Mouse (Mus musculus) c-Kit-positive CD71-positive TER-119-negative erythroid progenitor cells, embryonic 14.5 days (primary cell): ENCODE data around the gene Kat5.
A peak's percentile ranks its signal among the peaks of the same experiment; 100 is the strongest.

Experiments
- DNase-seq: peaks from one replicate; pipeline ENCODE4 v3.0.0-alpha.2; 2013; ENCODE audit warnings: low read depth

The Kat5 gene

DNA sequence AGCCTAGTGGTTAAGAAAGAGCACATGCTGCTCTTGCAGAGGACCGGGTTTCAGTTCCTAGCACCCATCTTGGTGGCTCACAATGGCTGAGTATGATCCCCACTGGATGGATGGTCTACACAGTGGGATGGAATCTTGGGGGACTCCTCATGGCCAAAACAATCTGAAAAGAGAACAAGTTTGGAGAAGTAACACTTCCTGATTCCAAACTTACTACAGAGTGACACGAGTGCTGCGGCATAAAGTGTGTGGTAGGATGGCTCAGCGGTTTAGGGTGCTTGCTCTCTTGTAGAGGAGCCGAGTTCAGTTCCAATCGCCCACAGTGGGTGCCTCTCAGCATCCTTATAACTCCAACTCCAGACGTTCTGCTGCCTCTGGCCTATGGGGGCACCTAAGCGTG lies 15.3 kb upstream of the Kat5 start:
- DNase-seq = no peak

DNA sequence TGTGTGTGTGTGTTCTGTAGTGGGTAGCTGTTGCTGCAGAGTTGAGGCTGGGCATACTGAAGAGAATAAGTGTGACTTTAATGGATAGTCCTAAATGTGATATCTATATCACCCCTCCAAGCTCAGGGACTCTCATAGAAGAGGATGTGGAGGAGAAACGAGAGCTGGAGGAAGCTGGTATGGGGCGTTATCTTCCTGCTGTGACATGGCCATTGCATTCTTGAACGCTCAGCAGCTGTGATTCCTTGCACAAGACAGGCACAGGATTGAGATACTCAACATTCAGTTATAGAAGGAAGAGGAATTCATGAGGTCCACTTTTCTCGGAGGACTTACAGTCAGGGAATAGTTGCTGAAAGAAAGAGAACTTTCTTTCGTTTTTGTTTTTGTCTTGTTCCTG lies 11.8 kb upstream of the Kat5 start:
- no peak for DNase-seq

- DNase-seq = no peak
Observed at GRCm38 (mm10) chr19:5620007-5620406, 10.0 kb upstream of the Kat5 start.

DNA sequence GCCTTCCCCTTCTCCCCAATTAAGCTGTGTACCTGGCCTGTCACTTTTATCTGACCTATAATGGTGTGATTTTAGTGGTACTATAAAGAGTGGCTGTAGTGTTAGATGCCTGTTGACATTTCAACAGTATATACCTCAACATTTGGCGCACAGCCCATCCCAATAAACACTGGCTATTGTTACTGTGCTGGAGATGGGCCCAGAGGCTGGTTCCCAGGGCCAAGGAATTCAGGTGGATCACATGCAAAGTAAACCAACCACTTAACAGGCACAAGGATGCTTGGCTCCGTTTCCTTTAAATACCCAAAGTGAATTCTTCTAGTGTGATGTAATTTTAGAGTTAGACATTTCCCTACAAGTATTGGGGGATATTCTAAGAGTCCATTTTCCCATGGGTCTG lies 4.9 kb upstream of the Kat5 start:
- no peak for DNase-seq

GRCm38 (mm10) chr19:5612762-5613411 lies 2.9 kb upstream of the Kat5 start:
- DNase-seq = no peak

GRCm38 (mm10) chr19:5611973-5612372 lies 1.9 kb upstream of the Kat5 start:
- no peak for DNase-seq

DNA sequence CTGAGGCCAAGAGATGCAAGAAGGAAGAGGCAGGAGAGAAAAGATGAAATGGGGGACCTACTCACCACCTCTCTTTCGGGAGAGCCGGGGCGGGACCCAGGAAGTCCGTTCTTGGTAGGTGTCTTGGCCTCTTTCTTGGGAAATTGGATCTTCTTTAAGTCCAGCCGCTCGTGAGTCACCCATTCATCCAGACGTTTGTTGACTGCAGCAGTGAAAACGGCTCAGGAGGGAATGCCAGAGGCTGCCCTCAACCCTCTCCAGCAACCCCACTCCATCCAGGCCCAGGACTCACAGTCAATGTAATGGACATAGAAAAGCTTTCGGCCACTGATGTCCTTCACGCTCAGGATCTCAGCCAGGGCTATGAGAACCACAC lies 878 bp downstream of the Kat5 start:
- DNase-seq = no peak

DNA sequence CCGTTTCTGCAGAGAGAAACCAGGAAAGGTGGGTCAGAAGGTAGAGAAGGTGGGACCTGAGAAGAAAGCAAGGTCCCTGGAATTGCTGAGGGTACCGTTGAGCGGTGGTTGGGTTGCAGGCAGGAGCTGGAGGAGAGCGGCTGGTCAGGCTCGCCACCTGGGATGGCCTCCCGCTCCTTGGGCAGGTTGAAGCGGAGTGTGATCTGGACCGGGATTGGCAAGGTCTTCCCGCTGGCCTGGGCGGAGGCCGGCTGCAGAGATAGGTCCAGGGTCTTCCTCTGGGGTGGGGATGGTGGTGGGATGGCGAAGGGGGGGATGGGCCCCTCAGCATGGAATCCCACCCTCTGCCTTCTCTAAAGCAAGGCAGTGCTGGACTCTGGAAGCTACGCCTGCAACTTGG lies 1.3 kb downstream of the Kat5 start:
- no peak for DNase-seq

DNA sequence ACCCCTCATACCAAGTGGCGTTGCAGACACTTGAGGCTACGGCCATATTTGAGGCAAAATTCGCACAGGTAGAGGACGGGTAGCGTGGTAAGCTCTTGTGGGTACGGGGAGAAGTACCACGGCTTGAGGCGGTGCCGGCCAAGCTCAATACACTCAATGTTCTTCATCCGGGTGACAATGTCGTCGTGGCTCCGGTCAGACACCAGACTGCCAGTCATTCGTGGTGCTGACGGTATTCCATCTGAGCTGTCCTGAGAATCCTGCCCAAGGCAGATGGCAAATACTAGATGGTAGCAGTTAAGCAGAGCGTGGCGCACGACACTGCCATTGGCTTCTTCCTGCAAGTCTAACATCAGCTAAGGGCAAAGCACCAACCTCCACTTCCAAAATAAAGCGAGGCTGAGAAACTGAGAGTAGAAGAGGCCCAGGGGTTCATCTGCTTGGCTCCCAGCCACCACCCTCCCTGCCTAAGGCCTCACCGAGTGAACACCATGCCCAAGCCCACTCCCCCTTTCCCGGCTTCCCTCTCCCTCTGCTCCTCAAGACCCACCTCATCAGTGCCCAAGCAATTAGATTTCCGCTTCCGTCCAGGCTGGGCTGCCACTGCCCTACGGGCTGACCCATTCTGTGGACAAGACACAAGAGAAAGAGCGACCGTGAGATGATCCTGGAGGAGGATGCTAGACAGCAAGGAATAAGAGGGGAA lies 2.2 kb downstream of the Kat5 start:
- DNase-seq = no peak

DNA sequence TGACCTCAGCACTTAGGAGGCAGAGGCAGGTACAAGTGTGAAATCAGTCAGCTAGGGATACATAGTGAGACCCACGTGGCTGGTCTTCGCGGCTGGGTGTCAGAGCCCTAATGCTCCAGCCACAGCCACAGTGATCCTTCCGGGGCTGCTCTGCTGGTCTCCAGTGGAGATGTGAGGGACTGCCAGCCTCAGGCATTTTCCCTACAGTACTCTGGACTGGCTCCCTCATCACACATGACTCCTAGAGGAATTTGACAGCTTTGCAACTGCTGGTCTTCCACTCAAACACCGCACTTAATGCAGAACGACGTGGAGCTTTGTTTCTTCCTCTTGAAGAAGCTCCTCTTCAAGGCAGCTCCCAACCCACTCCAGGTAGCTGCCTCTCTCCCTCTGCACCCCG lies 3.8 kb downstream of the Kat5 start:
- no peak for DNase-seq

DNA sequence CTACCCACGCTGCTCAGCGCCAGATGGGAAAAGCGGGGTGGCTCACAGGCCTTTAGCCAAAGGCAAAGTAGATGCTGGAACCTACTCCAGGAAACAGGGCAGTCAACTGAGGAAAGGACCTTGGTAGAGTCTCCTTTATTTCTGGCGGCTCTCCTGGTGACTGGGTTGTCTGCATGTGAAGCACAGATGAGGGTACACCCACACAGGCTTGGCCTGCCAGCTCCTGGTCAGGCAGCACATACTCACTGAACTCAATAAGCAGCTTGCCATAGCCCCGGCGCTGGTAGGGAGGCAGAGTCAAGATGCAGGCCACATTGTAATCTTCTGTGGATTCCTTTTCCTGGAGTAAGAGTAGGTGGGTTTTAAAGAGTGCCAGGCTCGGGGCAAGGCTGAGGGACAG lies 4.9 kb downstream of the Kat5 start:
- no peak for DNase-seq

GRCm38 (mm10) chr19:5603664-5604063 lies 6.4 kb downstream of the Kat5 start:
- no peak for DNase-seq

DNA sequence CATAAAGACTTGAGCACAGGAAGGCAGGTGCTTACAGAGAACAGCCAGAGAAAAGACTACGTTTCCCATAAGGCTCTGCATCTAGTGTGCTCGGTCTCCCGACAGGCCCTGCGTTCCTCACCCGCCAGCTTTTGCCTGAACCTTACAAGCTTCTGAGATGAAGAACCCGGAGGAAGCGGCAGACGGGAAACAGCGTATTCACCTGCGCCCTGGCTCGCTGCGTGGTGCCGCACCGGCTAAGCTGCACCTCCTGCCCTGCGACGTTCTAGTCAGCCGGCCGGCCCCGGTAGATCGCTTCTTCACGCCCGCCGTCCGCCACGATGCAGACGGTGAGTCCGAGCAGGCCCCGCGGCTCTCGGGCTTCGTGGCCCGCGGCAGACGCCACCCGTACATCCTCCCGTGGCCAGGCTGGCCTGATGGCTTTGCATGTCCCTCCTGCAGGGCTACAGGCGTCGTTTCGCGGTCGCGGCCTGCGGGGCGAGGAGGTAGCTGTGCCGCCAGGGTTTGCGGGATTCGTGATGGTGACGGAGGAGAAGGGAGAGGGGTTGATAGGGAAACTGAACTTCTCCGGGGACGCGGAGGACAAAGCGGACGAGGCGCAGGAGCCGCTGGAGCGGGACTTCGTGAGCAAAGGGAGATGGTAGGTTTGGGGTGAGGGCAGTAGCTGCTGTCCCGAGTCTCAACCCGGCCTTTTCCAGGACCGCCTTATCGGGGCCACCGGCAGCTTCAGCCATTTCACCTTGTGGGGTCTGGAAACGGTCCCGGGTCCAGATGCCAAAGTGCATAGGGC lies 8.1 kb downstream of the Kat5 start, which contains the start of gene Rnaseh2c:
Gene Rnaseh2c, plus strand, starts transcription at position 122 of the 790 bp plus-strand sequence.
- peak; percentile 72 for DNase-seq

GRCm38 (mm10) chr19:5599224-5599623 lies 10.8 kb downstream of the Kat5 start:
- no peak for DNase-seq

GRCm38 (mm10) chr19:5591888-5592287 lies 18.1 kb downstream of the Kat5 start:
- no peak for DNase-seq

DNA sequence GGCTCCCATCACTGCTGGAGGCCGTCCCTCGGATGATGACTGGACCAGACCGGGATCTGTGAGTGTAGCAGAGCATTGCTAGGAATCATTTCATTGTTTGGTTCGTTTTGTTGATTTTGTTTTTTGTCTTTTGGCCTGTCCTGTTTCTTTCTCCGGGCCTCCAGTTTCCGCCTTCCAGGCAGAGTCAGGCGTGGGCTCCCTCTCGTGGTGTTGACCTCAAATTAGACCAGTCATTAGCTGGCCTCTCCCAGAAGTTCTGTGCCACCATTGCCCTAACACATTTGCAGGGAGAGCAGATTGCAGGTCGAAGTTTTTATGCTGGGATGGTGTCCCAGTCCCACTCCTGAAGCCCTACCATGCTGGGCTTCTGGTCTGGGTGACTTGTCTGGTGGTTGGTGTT lies 20.9 kb downstream of the Kat5 start:
- no peak for DNase-seq

DNA sequence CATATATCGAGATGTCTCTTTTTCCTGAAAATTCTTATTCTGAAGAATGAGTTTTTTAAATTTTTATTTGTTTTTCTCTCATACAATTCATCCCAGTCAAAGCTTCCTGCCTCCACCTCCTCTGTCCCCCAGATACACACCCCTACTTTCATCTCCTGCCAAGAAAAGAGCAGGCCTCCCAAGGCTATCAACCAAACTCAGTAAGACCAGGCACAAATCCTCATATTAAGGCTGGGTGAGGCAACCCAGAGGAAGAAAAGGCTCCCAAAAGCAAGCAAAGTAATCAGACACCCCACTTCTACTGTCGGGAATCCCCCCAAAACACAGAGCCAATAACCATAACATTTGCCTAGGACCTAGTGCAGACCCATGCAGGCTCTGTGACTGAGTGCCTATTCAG lies 28.0 kb downstream of the Kat5 start:
- DNase-seq = no peak

DNA sequence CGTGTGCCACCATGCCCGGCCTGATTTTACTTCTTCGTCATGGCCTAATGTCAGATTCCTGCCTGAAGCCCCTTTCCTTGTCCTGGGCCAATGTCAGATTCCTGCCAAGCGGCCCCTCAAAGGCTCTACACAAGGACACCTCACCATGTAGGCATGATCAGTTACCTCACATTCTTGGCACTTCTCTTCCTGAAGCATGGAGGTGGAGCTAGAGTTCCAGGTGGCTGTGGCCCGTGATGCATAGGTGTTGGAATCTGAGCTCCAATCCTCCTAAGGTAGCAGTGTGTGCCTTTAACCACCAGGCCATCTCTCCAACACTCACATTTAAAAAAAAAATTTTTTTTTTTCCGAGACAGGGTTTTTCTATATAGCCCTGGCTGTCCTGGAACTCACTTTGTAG lies 29.3 kb downstream of the Kat5 start:
- no peak for DNase-seq

DNA sequence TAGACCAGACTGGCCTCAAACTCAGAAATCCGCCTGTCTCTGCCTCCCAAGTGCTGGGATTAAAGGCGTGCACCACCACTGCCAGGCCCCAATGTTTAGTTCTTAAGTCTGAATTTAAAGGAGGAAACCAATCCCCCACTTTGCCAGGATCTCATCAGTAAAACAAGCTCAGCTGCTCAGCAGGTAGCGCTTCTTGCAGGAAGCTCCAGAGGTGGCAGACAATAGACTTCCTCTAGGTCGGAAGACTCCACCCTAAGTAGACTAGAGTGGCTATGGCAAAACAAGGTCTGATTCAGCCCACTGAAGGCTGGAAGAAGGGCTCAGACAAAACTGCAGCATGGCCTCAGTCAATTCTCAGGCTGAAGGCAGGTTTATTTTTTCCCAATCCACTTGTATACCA lies 30.1 kb downstream of the Kat5 start:
- no peak for DNase-seq

DNA sequence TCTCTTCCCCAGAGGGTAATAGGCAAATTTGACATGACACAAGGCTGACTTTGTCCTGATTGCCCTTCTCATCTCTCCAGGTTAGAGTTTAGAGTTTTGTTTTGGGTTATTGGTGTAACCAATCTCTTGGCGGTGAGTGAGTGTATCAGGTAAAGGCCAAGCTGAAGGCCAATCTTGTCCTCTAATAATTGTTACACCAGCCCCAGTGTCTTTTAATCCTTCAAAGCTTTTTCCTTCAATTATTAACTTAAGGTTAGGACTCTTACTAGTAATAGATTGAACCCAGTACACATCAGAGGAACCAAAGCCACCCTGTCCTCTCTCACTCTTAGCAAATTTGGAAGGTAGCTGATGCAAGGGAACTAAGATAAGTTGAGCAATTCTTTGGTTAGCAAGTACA lies 34.7 kb downstream of the Kat5 start:
- no peak for DNase-seq

DNA sequence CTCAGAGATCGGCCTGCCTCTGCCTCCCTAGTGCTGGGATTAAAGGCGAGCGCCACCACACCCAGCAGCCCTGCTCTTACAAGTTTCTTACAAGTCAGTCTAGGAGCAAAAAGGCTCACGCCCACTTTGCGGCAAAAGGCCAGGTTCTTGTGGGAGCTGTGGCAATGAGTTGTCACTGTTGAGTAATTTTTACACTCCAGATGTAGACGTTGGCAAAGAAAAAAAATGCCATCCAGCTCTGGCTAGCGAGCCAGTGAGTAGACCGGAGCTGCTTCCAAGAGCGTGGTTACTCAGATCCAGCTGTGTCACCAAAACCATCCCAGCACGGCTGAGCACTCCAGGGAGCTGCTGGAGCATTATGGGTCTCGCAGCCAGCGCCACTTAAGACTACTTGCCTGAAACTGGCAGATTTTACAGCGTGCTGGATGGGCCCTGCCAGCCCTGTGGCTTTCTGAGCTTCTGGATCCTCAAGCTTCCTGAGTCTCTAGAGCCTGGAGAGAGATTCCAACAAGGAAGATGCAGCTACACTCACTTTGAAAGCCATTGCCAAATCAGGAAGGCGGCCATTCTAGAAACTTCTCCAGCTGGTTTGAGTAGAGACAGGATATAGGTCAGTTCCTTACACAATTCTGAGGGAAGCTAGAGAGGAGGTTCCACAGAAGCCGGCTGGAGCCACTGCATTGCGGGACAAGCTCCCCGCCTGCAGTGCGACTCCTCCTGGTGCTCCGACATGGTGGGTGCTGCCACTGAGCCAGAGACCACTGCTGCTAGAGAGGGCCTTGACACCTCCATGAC lies 37.5 kb downstream of the Kat5 start:
- DNase-seq = no peak

GRCm38 (mm10) chr19:5571831-5572230 lies 38.2 kb downstream of the Kat5 start:
- no peak for DNase-seq
